Mouse (Mus musculus) megakaryocyte, embryonic 14.5 days (primary cell): ENCODE data around the gene Pygo1.

Source experiments
- FLI1 ChIP-seq: IDR thresholded peaks from 2 replicates; pipeline ENCODE4 v1.6.1; 2012; ENCODE audit warnings: low read length, inconsistent platforms, mixed read lengths
- GATA1 ChIP-seq: IDR thresholded peaks from 3 replicates; pipeline ENCODE4 v1.6.1; 2012; ENCODE audit warnings: mixed read lengths, low read length, inconsistent platforms, borderline replicate concordance

DNA sequence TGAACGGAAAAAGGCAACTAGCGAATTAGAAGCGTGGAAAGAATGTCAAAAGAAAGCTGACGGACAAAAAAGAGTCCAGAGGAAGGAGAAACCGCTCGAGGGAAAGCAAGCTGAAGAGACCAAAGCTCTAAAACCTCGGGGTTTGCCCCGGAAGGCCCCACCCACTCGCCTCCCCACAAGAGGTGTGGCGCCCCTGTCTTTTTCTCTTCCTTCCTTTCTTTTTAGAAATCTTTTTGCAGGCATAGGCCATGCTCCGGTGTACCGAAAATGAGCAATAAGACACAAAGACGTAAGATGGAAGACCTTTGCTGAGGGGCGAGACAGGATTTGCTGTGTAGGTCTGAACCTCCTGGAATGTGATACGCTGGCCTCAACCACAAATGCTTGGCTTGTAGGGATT, 36.5 kb downstream of the Pygo1 start:
- TF ChIP-seq GATA1 = no peak
- no peak for TF ChIP-seq FLI1
